Mouse (Mus musculus): ENCODE measurements around the gene Mrps27.

Mrps27 gene

DNA sequence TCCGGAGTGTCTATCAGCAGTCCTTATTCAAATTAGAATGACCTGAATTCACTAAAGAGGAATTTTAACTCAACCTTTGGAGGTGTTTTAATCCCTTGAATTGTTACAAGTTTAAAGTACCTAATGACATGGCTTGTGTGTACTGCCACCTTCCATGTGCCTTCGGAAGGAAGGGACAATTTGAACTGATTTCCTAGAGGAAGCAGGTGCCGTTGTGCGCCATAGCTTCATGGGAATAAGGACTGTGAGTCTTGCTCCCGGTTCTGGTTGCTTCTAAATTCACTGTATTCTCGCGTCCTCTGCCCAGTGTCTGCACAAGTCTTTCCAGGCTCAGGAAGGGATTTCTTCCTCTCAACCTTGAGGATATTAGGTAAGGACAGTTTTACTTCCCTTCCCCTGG, 41.8 kb downstream of the Mrps27 start:
- DNase-seq (ENCODE audit: extremely low spot score, low spot score) = no peak

GRCm38 (mm10) chr13:99387901-99388811, 43.6 kb downstream of the Mrps27 start:
- DNase-seq (ENCODE audit: extremely low spot score, low spot score) = no peak

- no peak for DNase-seq (ENCODE audit: extremely low spot score, low spot score)
These were observed 46.8 kb downstream of the Mrps27 start for GRCm38 (mm10) chr13:99391417-99391816.

DNA sequence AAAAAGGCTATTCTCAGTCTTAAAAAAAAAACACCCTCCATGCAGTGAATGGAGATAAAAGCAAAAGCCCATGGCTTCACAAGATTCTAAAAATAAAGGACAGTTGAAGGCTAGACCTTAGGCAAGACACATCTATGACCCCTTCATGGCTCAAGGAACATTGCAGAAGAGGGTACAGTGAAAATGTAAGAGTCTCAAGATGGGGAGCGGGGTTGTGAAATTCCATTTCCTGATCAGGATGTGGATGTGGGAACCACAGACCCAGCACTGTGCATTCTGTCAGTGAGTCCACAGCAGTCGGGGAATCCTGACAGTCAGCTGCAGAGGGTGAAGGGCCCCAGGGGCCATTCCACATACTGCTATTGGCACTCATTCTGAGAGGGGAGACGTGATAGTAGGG, 48.5 kb downstream of the Mrps27 start:
- DNase-seq (ENCODE audit: extremely low spot score, low spot score) = no peak

DNA sequence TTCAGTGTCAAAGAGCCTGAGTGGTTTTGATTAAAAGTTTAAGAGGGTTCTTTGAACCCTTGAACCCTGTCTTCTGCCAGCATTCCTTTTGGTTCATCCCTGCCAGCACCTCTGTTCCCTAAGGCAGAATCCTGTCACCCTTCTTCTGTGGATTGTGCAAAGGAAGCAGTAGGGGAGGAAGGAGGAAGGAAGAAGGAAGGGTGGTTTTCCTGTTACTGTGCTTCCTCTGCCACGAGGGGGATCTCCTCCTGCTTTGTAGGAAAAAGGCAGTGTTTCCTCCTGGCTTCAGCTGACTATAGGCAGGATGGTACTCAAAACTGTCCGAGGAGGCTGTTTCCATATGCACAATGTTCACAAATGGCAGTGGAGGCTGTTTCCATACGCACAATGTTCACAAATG, 50.1 kb downstream of the Mrps27 start:
- no peak for DNase-seq (ENCODE audit: extremely low spot score, low spot score)

DNA sequence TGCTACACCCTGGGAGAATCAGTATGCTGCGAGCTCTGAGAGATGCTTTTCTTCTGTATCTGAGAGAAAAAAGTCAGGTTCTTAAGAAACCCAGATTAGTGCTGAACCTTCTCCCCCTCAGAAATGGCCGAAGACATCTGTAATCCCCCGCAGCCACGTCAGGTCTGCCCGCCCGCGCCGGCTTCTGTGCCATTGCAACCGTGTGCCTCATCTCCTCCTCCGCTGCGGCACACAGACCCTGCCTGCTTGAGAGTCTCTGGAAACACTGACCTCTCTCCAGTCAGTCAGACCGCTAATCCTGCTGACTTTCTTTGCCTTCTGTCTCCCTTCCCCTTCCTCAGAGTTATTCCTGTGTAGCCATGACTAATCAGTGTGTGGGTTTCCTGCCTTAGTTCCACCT, 50.9 kb downstream of the Mrps27 start:
- DNase-seq (ENCODE audit: extremely low spot score, low spot score) = no peak

GRCm38 (mm10) chr13:99397228-99397627, 52.6 kb downstream of the Mrps27 start:
- DNase-seq (ENCODE audit: extremely low spot score, low spot score) = no peak

DNA sequence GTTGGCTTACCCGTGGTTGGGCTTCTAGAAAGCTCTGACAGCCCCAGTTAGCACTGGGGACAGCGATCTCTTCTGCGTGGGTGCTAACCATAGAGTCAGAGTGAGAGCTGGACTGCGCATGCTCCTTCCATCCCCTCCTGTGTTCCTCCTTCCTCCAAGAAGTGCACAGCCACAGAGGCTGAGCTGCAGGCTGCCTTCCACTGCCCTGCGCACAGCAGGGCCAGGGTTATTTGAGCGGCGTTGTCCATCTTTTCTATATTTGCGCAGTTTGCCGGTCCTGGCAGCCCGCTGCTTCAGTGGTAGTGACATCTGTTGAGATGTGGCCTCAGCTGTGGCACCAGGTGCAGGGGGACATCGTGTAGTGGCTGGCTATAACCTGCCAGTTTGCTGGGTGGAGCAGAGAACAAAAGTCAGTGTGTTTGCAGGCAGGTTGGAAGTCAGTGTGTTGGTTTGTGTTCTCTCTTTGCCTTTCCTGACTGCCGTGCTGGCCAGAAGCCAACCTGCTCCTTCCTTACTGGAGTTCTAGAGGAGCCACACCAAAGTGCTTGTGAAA, 53.6 kb downstream of the Mrps27 start:
- no peak for DNase-seq (ENCODE audit: extremely low spot score, low spot score)

DNA sequence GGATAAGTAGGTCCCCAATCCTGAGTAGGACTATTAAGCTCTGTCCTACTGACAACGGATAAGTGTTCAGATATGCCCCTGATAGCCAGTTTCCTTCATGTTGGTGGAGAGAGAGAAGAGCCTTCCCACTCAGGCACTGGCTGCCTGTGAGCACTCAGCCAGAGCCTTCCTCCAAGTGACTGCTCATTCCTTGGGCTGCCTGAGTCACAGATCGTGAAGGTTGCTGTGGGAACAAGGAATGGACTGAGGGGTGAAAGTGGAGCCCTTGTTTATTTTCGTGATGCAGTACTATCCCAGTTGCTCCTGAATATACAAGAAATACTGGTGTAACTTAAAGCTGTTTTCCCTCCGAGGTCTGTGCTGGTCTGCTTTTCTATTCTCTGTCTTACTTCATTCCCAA, 54.8 kb downstream of the Mrps27 start:
- DNase-seq (ENCODE audit: extremely low spot score, low spot score) = no peak

- DNase-seq (ENCODE audit: extremely low spot score, low spot score) = no peak
These were observed 64.6 kb downstream of the Mrps27 start for GRCm38 (mm10) chr13:99409216-99409615.

- DNase-seq (ENCODE audit: extremely low spot score, low spot score) = no peak
These were observed 66.3 kb downstream of the Mrps27 start for GRCm38 (mm10) chr13:99410611-99411515.

GRCm38 (mm10) chr13:99411761-99412160, 67.2 kb downstream of the Mrps27 start:
- no peak for DNase-seq (ENCODE audit: extremely low spot score, low spot score)

GRCm38 (mm10) chr13:99412477-99413080, 68.0 kb downstream of the Mrps27 start:
- no peak for DNase-seq (ENCODE audit: extremely low spot score, low spot score)

DNA sequence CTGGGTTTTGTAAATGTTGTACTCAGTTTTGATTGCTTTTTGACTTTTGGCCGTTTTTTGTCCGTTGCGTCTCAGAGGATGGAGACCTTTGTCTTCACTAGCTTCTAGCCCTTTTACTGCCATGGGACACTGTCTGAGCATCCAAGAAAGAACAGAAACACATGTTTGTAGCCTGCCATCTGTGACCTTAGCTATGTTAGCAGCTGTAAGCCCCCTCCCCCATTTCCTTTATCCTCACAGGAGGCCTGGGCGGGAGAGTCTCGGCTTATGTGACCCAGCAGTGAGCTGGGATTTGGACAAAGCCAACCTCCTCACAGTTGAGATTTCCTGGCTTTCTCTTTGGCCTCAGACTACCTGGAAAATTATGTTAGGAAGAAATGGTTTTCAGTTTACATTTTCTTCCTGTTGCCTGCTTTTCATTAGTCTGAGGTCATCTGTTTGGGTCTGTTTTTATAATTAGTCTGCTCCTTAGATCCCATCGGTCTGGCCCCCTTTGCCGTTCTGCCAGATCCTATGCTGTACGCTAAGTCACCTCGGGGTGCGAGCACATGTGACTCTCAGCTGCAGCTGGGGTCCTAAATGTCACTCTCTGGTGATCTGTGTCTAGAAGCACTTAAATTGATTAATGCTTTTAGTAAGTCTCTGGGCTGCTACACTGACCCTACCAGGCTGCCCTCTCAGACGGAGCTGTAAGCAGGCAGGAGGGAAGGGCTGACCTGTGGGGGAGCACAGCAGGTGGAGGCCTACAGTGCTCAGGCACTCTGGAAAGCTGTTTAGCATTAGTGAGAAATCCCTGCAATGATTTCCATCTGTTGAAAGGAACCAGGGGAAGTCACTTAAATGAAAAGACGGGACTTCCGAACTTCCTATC, 69.1 kb downstream of the Mrps27 start:
- DNase-seq (ENCODE audit: extremely low spot score, low spot score) = peak; percentile 69

GRCm38 (mm10) chr13:99414352-99414742, 69.8 kb downstream of the Mrps27 start:
- peak; percentile 50 for DNase-seq (ENCODE audit: extremely low spot score, low spot score)

GRCm38 (mm10) chr13:99416601-99417000, 72.0 kb downstream of the Mrps27 start:
- DNase-seq (ENCODE audit: extremely low spot score, low spot score) = no peak

GRCm38 (mm10) chr13:99423581-99423980, 79.0 kb downstream of the Mrps27 start:
- no peak for DNase-seq (ENCODE audit: extremely low spot score, low spot score)

GRCm38 (mm10) chr13:99433068-99434008, 88.8 kb downstream of the Mrps27 start:
- no peak for DNase-seq (ENCODE audit: extremely low spot score, low spot score)

DNA sequence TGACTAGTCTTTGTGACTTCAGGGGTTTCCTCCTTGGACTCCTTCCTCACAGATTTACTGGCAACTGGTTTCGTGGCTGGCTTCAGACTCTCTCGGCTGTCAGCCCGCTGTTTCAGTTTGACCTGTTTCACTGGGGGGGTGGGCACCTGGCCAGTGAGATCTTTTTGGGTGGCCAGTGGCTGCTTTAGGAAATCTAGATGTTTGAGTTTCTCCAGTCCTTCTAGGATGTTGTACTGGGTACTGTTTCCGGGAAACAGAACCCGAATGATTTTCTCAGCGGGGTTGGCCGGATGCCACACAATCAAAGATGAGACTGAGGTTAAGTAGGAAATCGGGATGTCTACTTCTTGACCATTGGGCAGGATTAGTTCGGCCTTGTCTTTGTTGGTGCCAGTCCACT, 89.9 kb downstream of the Mrps27 start:
- no peak for DNase-seq (ENCODE audit: extremely low spot score, low spot score)
